Mouse (Mus musculus): ENCODE measurements at regions not wholly inside any gene's neighbourhood (a gene's known extent, or its start where the extent isn't known, plus 50 kb on each side); places are given as distances from the start of the nearest gene placed in this dataset.

GRCm38 (mm10) chr17:45889051-45889450 lies 143.1 kb downstream of the Vegfa start:
- no peak for TF ChIP-seq USF1 (IDR thresholded peaks at IDR 0.05; ENCODE audit: low read depth)
- TF ChIP-seq CTCF (IDR thresholded peaks at IDR 0.05; ENCODE audit: control insufficient read depth, insufficient read depth, insufficient read length): no peak
- no peak for TF ChIP-seq CEBPB (IDR thresholded peaks at IDR 0.05; ENCODE audit: low read depth)
- TF ChIP-seq FOSL1 (IDR thresholded peaks at IDR 0.05; ENCODE audit: insufficient read depth, low read length, poor library complexity, severe bottlenecking): no peak
- no peak for TF ChIP-seq MYOG (IDR thresholded peaks at IDR 0.05; ENCODE audit: control insufficient read depth, extremely low read depth, insufficient read length)
- no peak for TF ChIP-seq MAX (IDR thresholded peaks at IDR 0.05)
